Mouse (Mus musculus): Measurements from ENCODE around the gene Kcnk13. TPM values are rescaled to one million over a fixed set of nuclear protein-coding genes. Genes with fewer than 3 reads are reported as not detected.
"Not testable (repeated sequence)": the region's sequence is repeated elsewhere in the genome, so short reads cannot be mapped to it uniquely, and the experiment has no call there.

Kcnk13 gene
- total RNA-seq, 2 experiments from 2014 or later, result not detected

GRCm38 (mm10) chr12:99959930-99960329, 4.4 kb upstream of the Kcnk13 start:
- 0 out of 2 replicates have a peak, but pooled peaks have one; percentile 22 for ATAC-seq (replicated peaks; ENCODE audit: low FRiP score, low TSS enrichment, poor library complexity, severe bottlenecking)

DNA sequence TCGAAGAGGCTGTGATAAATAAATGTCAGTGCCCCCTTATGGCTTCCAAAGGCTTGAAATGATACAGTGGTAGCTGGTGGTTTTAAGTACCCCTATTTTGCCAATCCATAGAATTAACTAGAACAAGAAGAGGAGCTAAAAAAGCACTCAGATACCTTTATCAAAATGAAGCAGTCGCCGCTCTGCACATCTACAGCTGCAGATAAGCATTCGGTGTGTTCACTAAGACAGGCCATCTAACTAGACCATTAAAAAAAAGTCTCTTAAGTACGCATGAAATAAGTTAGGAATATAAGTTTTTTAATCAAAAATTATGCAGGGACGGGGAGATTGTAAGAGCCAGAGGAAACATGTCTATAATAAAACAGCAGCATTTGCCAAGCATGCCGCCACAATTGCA, 3.6 kb upstream of the Kcnk13 start:
- peak; percentile 28; the same call in 1 of the 2 replicates for ATAC-seq (replicated peaks; ENCODE audit: low FRiP score, low TSS enrichment, poor library complexity, severe bottlenecking)

GRCm38 (mm10) chr12:99965203-99966115, 1.2 kb downstream of the Kcnk13 start:
- ATAC-seq (replicated peaks; ENCODE audit: low FRiP score, low TSS enrichment, poor library complexity, severe bottlenecking), result peak; percentile 22; the same call in 1 of the 2 replicates

- no peak for ATAC-seq (replicated peaks; ENCODE audit: low FRiP score, low TSS enrichment, poor library complexity, severe bottlenecking)
Observed at GRCm38 (mm10) chr12:99966116-99966770, 1.9 kb downstream of the Kcnk13 start.

DNA sequence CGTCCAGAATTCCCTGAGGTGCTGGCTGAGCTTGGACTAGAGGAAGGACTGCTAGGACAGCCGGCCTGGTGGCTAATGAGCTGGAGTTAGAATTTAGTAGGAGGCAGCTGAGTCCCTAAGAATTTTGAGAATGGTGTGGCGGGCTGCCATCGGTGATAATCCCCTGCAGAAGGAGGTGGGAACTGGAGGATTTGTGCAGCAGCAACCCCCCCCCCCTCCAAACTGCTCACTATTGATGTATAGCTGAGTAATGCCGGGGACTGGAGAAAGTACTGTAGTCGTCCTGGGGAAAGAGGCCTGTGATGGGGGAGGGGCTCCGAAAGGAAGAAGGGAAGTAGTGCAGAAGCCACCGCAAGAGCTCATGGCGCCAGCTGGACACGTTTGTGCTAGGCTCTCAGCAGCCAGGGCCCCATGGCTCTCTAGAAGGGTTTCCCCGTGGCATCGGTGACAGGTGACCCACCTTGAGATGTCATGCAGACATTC, 2.6 kb downstream of the Kcnk13 start:
- ATAC-seq (replicated peaks; ENCODE audit: low FRiP score, low TSS enrichment, poor library complexity, severe bottlenecking), result no peak

DNA sequence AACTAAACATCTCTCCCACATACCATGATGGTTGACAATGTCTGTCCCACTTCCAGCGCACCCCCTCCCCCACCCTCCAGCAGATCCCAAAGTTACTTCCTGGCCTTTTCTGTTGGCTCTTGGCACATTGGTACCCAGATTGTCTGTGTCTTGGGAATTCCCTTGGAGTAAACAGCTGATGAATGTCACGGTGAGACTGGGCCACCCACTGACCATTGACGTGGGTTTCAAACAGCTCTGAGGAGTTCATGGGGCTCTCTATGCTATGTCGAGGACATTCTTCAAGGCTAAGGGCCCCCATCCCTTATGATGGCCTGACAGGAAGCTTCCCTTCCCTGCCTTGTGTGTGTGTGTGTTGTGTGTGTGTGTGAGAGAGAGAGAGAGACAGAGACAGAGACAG, 5.6 kb downstream of the Kcnk13 start:
- no peak for ATAC-seq (replicated peaks; ENCODE audit: low FRiP score, low TSS enrichment, poor library complexity, severe bottlenecking)

GRCm38 (mm10) chr12:99971205-99971894, 7.1 kb downstream of the Kcnk13 start:
- ATAC-seq (replicated peaks; ENCODE audit: low FRiP score, low TSS enrichment, poor library complexity, severe bottlenecking), result not testable (repeated sequence)

- ATAC-seq (replicated peaks; ENCODE audit: low FRiP score, low TSS enrichment, poor library complexity, severe bottlenecking), result 0 out of 2 replicates have a peak, but pooled peaks have one; percentile 44
Observed at GRCm38 (mm10) chr12:99972825-99973224, 8.5 kb downstream of the Kcnk13 start.

DNA sequence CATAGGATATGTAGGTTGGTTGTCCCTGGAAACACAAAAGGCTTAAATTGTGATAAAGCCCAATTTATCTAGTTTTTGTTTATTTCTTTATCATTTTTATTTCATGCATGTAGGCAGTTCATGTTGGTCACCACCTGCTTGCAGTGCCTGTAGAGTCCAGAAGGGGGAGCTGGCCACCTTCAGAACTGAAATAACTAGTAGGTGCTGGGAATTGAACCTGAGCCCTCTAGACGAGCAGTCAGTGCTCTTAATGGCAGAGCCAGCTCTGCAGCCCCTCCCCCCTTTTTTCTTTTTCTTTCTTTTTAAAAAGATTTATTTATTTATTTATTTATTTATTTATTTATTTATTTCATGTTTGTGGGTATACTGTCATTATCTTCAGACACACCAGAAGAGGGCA, 9.4 kb downstream of the Kcnk13 start:
- ATAC-seq (replicated peaks; ENCODE audit: low FRiP score, low TSS enrichment, poor library complexity, severe bottlenecking), result 0 out of 2 replicates have a peak, but pooled peaks have one; percentile 30

- no peak for ATAC-seq (replicated peaks; ENCODE audit: low FRiP score, low TSS enrichment, poor library complexity, severe bottlenecking)
Observed at GRCm38 (mm10) chr12:99979541-99979940, 15.2 kb downstream of the Kcnk13 start.

GRCm38 (mm10) chr12:99986797-99987196, 22.5 kb downstream of the Kcnk13 start:
- no peak for ATAC-seq (replicated peaks; ENCODE audit: low FRiP score, low TSS enrichment, poor library complexity, severe bottlenecking)

- no peak for ATAC-seq (replicated peaks; ENCODE audit: low FRiP score, low TSS enrichment, poor library complexity, severe bottlenecking)
Observed at GRCm38 (mm10) chr12:99988144-99988543, 23.8 kb downstream of the Kcnk13 start.

DNA sequence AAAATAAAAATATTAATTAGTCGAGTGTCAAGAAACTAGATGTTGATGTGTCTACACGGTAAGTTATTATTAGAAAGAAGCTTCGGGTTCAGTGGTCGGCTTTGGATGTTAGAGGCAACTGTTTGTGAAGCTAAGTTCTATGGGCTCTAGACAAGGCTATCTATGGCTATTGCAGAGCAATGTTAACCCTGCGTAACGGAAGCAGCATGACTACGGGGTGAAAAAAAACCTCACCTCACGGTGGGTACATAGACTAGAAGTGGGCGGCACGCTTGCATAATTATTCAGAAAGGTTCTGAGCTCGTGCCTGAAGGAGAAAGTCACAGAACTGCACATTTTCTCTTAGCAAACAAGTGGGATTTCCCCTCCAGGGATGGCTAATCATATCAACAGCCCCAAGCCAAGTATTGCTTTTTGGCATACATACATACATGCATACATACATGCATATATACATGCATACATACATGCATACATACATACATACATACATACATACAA, 28.1 kb downstream of the Kcnk13 start:
- no peak for ATAC-seq (replicated peaks; ENCODE audit: low FRiP score, low TSS enrichment, poor library complexity, severe bottlenecking)

GRCm38 (mm10) chr12:99993146-99993890, 29.0 kb downstream of the Kcnk13 start:
- no peak for ATAC-seq (replicated peaks; ENCODE audit: low FRiP score, low TSS enrichment, poor library complexity, severe bottlenecking)

DNA sequence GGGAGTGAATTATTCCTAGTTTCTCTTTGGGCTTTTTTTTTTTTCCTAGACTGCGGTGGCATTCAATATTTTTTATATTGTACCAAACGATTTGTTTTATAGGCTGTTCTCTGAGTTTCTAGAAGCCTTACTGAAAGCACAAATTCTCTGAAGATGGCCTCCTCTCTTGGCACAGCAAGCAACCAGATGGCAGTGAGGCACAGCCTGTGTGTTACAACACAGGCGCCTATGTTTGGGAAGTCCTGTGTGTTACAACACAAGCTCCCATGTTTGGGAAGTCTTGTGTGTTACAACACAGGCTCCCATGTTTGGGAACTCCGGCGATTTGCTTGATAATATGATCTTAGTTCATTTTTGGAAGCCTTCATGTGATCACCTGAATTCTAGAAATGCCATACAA, 31.7 kb downstream of the Kcnk13 start:
- ATAC-seq (replicated peaks; ENCODE audit: low FRiP score, low TSS enrichment, poor library complexity, severe bottlenecking), result no peak

GRCm38 (mm10) chr12:99999726-100000125, 35.4 kb downstream of the Kcnk13 start:
- ATAC-seq (replicated peaks; ENCODE audit: low FRiP score, low TSS enrichment, poor library complexity, severe bottlenecking), result no peak

- ATAC-seq (replicated peaks; ENCODE audit: low FRiP score, low TSS enrichment, poor library complexity, severe bottlenecking), result no peak
Observed at GRCm38 (mm10) chr12:100000381-100000780, 36.1 kb downstream of the Kcnk13 start.

DNA sequence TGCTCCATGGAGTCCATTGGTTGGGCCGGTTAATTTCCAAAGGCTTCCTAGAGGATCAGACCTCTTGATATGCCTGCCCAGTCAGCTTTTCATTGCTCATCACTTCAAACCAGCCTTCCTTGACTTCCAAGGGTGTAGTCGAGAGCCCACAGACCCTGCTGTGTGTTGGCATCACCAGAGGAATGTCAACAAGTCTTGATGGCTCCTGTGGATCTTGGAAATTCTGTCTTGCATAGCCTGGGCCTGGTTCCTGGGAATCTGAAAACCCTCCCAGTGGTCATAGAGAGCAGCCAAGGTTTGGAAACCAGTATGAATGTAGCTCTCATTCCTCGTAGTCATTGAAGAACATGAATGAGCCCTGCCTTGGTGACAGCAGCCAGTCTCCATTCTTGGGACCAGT, 36.9 kb downstream of the Kcnk13 start:
- ATAC-seq (replicated peaks; ENCODE audit: low FRiP score, low TSS enrichment, poor library complexity, severe bottlenecking), result no peak

GRCm38 (mm10) chr12:100001910-100002309, 37.6 kb downstream of the Kcnk13 start:
- ATAC-seq (replicated peaks; ENCODE audit: low FRiP score, low TSS enrichment, poor library complexity, severe bottlenecking), result no peak
